Mouse (Mus musculus): ENCODE measurements around the gene Spaca5. TPM values are rescaled to one million over a fixed set of nuclear protein-coding genes. Genes with fewer than 3 reads are reported as not detected.

Gene Spaca5
- polyA plus RNA-seq (2015; fragmentation: Nextera tagmentation; extraction: Ambion mirVana), result not detected in 2 replicates

GRCm38 (mm10) chrX:21068106-21068505, at the start of gene Spaca5:
Gene Spaca5 (plus strand): TSS chrX:21068406.
- H3K4me2 ChIP-seq (ENCODE audit: low read length), result no peak within 1 kb of the TSS
- H3K4me3 ChIP-seq (replicated peaks; ENCODE audit: low read depth, low read length), result no peak within 1 kb of the TSS
- no peaks in the 10 kb centered on the region for H3K4me1 ChIP-seq (replicated peaks; ENCODE audit: insufficient read depth, low read length)
- ATAC-seq (replicated peaks; ENCODE audit: low FRiP score, low read depth) (no peak), DNase-seq (ENCODE audit: low spot score) (no peak)
- TF ChIP-seq CTCF (IDR thresholded peaks at IDR 0.05; ENCODE audit: low read depth), result no peak
- H3K9ac ChIP-seq (ENCODE audit: low read depth, low read length), result no peak within 1 kb of the TSS
- H3K27ac ChIP-seq, result no peak within 1 kb of the TSS
- no peaks in the 10 kb centered on the region for H3K9me3 ChIP-seq (replicated peaks; ENCODE audit: low read length)
- no peaks in the 10 kb centered on the region for H3K36me3 ChIP-seq (ENCODE audit: insufficient read depth, low read length)
- H3K27me3 ChIP-seq (ENCODE audit: insufficient read depth, low read length), result no peaks in the 10 kb centered on the region

- H3K27me3 ChIP-seq (ENCODE audit: insufficient read depth, low read length), result no peaks in the 10 kb centered on the region
- peak overlapping the region; percentile 54 for H3K9ac ChIP-seq (ENCODE audit: low read depth, low read length)
- DNase-seq (ENCODE audit: low spot score), result no peak
- H3K4me2 ChIP-seq (ENCODE audit: low read length), result peak overlapping the region; percentile 55
- no peaks in the 10 kb centered on the region for H3K9me3 ChIP-seq (replicated peaks; ENCODE audit: low read length)
- 0 out of 2 replicates have a peak, but pooled peaks have one; percentile 20 for TF ChIP-seq CTCF (IDR thresholded peaks at IDR 0.05; ENCODE audit: low read depth)
- peak overlapping the region; percentile 48 for H3K4me3 ChIP-seq (replicated peaks; ENCODE audit: low read depth, low read length)
- peak; percentile 46; the same call in 1 of the 2 replicates for ATAC-seq (replicated peaks; ENCODE audit: low FRiP score, low read depth)
- H3K27ac ChIP-seq, result no peak overlapping the region
- no peaks in the 10 kb centered on the region for H3K4me1 ChIP-seq (replicated peaks; ENCODE audit: insufficient read depth, low read length)
- 30% methylated on average over 9 of the region's 9 CpGs for WGBS
- H3K36me3 ChIP-seq (ENCODE audit: insufficient read depth, low read length), result no peaks in the 10 kb centered on the region
These were observed 6.7 kb upstream of the Spaca5 start for GRCm38 (mm10) chrX:21061460-21061859.

GRCm38 (mm10) chrX:21061866-21062543, 6.2 kb upstream of the Spaca5 start, which contains the start of gene Zfp182:
Gene Zfp182 (minus strand): TSS chrX:21062316.
- peak within 1 kb of the TSS; percentile 54 for H3K9ac ChIP-seq (ENCODE audit: low read depth, low read length)
- WGBS, result 24% methylated on average over 25 of the region's 25 CpGs
- no peaks in the 10 kb centered on the region for H3K4me1 ChIP-seq (replicated peaks; ENCODE audit: insufficient read depth, low read length)
- H3K27me3 ChIP-seq (ENCODE audit: insufficient read depth, low read length), result no peaks in the 10 kb centered on the region
- ATAC-seq (replicated peaks; ENCODE audit: low FRiP score, low read depth) (peak; percentile 97), DNase-seq (ENCODE audit: low spot score) (peak; percentile 87)
- H3K4me3 ChIP-seq (replicated peaks; ENCODE audit: low read depth, low read length), result peak within 1 kb of the TSS; percentile 48
- no peaks in the 10 kb centered on the region for H3K9me3 ChIP-seq (replicated peaks; ENCODE audit: low read length)
- H3K4me2 ChIP-seq (ENCODE audit: low read length), result peak within 1 kb of the TSS; percentile 55
- H3K36me3 ChIP-seq (ENCODE audit: insufficient read depth, low read length), result no peaks in the 10 kb centered on the region
- H3K27ac ChIP-seq, result no peak within 1 kb of the TSS
- no peak for TF ChIP-seq CTCF (IDR thresholded peaks at IDR 0.05; ENCODE audit: low read depth)

GRCm38 (mm10) chrX:21062544-21062890, 5.7 kb upstream of the Spaca5 start:
- no peaks in the 10 kb centered on the region for H3K9me3 ChIP-seq (replicated peaks; ENCODE audit: low read length)
- no peak for ATAC-seq (replicated peaks; ENCODE audit: low FRiP score, low read depth)
- H3K4me3 ChIP-seq (replicated peaks; ENCODE audit: low read depth, low read length), result peak overlapping the region; percentile 48; the same call in 1 of the 2 replicates
- no peak overlapping the region for H3K27ac ChIP-seq
- no peak overlapping the region for H3K9ac ChIP-seq (ENCODE audit: low read depth, low read length)
- H3K36me3 ChIP-seq (ENCODE audit: insufficient read depth, low read length), result no peaks in the 10 kb centered on the region
- H3K4me2 ChIP-seq (ENCODE audit: low read length), result peak overlapping the region; percentile 45; the same call in 1 of the 2 replicates
- no peaks in the 10 kb centered on the region for H3K27me3 ChIP-seq (ENCODE audit: insufficient read depth, low read length)
- no peak for DNase-seq (ENCODE audit: low spot score)
- no peaks in the 10 kb centered on the region for H3K4me1 ChIP-seq (replicated peaks; ENCODE audit: insufficient read depth, low read length)
- TF ChIP-seq CTCF (IDR thresholded peaks at IDR 0.05; ENCODE audit: low read depth), result no peak
- WGBS, result 71% methylated on average over 3 of the region's 3 CpGs

- TF ChIP-seq CTCF (IDR thresholded peaks at IDR 0.05; ENCODE audit: low read depth), result no peak
- Histone ChIP-seq H3K27ac (no peak overlapping the region), H3K9me3 (replicated peaks; ENCODE audit: low read length) (no peaks in the 10 kb centered on the region), H3K27me3 (ENCODE audit: insufficient read depth, low read length) (no peaks in the 10 kb centered on the region), H3K9ac (ENCODE audit: low read depth, low read length) (no peak overlapping the region), H3K4me3 (replicated peaks; ENCODE audit: low read depth, low read length) (peak overlapping the region; percentile 37), H3K4me2 (ENCODE audit: low read length) (peak overlapping the region; percentile 59), H3K4me1 (replicated peaks; ENCODE audit: insufficient read depth, low read length) (no peaks in the 10 kb centered on the region), H3K36me3 (ENCODE audit: insufficient read depth, low read length) (no peaks in the 10 kb centered on the region)
- WGBS, result 48% methylated on average over 6 of the region's 6 CpGs
- ATAC-seq (replicated peaks; ENCODE audit: low FRiP score, low read depth) (no peak; the same call in 1 of the 2 replicates), DNase-seq (ENCODE audit: low spot score) (no peak)
These were observed 20.4 kb downstream of the Spaca5 start for GRCm38 (mm10) chrX:21088645-21088982.

- no peaks in the 10 kb centered on the region for H3K27me3 ChIP-seq (ENCODE audit: insufficient read depth, low read length)
- DNase-seq (ENCODE audit: low spot score) (peak; percentile 85), ATAC-seq (replicated peaks; ENCODE audit: low FRiP score, low read depth) (peak; percentile 75)
- no peaks in the 10 kb centered on the region for H3K9me3 ChIP-seq (replicated peaks; ENCODE audit: low read length)
- no peak for TF ChIP-seq CTCF (IDR thresholded peaks at IDR 0.05; ENCODE audit: low read depth)
- 25% methylated on average over 27 of the region's 27 CpGs for WGBS
- peak within 1 kb of the TSS; percentile 37 for H3K4me3 ChIP-seq (replicated peaks; ENCODE audit: low read depth, low read length)
- no peaks in the 10 kb centered on the region for H3K4me1 ChIP-seq (replicated peaks; ENCODE audit: insufficient read depth, low read length)
- peak within 1 kb of the TSS; percentile 42; the same call in 1 of the 2 replicates for H3K9ac ChIP-seq (ENCODE audit: low read depth, low read length)
- H3K4me2 ChIP-seq (ENCODE audit: low read length), result peak within 1 kb of the TSS; percentile 59
- H3K36me3 ChIP-seq (ENCODE audit: insufficient read depth, low read length), result no peaks in the 10 kb centered on the region
- 0 out of 2 replicates have a peak within 1 kb of the TSS, but pooled peaks have one; percentile 42 for H3K27ac ChIP-seq
These were observed 21.0 kb downstream of the Spaca5 start, which contains the start of gene Zfp300 for GRCm38 (mm10) chrX:21088983-21089866. Gene Zfp300 (minus strand): TSS chrX:21089527.

All from kidney, postnatal 0 days (tissue).